Mouse (Mus musculus): ENCODE measurements around the gene Wdr20. TPM values are rescaled to one million over a fixed set of nuclear protein-coding genes. Genes with fewer than 3 reads are reported as not detected.

Gene Wdr20
- polyA plus RNA-seq, 1 experiment from 2014 or later, result 31.3 TPM

DNA sequence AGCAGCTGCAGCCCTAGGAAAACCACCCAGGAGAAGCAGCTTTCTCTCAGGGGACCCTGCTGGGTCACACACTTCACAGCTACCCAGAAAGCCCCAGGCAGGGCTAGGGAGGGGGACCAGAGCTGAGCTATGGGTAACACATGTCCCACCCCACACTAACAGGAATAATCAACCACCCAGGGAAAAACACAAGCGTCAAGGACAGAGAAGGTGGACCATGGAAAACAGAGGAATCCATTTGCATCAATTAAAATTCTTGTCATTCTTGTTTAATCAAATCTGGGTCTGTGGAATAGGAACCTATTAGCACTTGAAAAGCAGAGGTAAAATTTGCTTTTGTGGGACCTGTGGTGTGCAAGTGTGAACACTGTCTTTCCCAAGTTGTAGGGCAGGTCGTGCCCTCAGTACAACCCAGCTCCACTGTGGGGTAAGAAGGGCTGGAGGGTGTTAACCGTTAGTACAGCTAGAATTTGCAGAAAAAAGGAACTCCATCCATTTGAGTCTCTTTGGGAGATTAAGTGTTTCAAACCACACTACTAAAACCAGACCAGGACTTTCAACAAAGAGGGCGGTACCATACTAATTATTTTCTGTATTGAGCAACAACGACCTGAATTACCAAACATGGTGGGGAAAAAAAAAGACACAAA is 99.6 kb downstream of the Wdr20 start:
- ATAC-seq (ENCODE audit: low FRiP score), result peak; percentile 64
- Histone ChIP-seq H3K4me3 (no peak overlapping the region), H3K9ac (0 out of 2 replicates have a peak overlapping the region, but pooled peaks have one; percentile 44), H3K9me3 (replicated peaks) (no peaks in the 10 kb centered on the region), H3K4me2 (replicated peaks) (peak overlapping the region; percentile 17), H3K27ac (peak overlapping the region; percentile 79), H3K4me1 (peaks cover 17% of the 10 kb centered on the region), H3K36me3 (no peaks in the 10 kb centered on the region), H3K27me3 (no peaks in the 10 kb centered on the region)
- WGBS, result 32% methylated on average over 5 of the region's 5 CpGs

DNA sequence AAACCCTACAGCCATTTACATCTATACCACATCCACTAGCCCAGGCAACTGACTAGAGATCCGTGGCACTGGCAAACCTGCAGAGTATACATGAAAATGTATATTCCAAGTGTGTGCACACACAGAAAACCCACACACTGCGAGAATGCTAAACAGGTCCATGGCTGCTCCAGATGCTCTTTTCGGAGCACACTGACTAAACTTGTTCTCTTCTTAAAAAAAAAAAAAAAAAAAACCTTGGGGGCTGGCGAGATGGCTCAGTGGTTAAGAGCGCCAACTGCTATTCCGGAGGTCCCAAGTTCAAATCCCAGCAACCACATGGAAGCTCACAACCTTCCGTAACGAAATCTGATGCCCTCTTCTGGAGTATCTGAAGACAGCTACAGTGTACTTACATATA is 100.1 kb downstream of the Wdr20 start:
- H3K4me1 ChIP-seq, result peaks cover 17% of the 10 kb centered on the region
- no peaks in the 10 kb centered on the region; the same call in 1 of the 2 replicates for H3K27me3 ChIP-seq
- H3K9me3 ChIP-seq (replicated peaks), result no peaks in the 10 kb centered on the region
- H3K27ac ChIP-seq, result 0 out of 2 replicates have a peak overlapping the region, but pooled peaks have one; percentile 79
- WGBS, result 84% methylated on average over 8 of the region's 8 CpGs
- H3K9ac ChIP-seq, result no peak overlapping the region
- no peak overlapping the region for H3K4me2 ChIP-seq (replicated peaks)
- no peak for ATAC-seq (ENCODE audit: low FRiP score)
- H3K4me3 ChIP-seq, result no peak overlapping the region
- H3K36me3 ChIP-seq, result no peaks in the 10 kb centered on the region

DNA sequence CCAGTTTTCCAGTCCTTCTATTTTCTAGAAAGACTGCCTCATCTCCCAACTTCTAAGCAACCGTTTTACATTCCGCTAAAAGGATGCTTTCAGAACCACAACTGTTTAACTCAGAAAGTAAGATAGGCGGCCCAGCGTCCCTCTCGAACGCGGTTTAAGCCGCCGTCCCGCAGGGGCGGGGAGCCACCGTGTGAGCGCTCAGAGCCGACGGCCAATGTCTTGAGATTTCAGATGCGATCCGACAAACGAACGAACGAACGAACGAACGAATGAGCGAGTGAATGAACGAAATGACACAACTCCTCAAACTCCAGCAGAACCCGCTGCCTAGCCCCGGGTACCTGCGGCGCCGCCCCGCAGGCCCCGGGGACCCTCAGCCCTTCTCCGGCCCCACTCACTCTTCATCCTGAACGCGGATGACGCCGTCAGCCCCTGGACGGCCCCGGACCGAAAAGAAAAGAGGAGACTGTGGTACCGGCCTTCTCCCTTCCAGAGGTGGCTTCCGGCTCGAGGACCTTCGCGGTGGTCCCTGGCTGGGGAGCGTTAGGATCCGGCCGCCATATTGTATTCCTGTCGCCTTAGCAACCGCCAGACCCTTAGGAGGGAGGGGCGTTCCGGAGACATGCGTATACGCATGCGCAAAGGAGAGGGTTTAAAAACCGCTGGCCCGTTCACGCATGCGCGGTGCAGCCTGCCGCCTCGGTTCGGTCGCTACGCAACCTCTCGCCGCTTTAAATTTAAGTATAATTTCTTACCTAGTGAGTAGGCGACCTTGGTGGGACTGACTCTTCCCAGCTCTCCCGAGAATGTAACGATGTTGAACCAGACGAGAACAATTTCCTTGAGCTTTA is 102.8 kb downstream of the Wdr20 start, which contains the start of gene Mok:
TSS of gene Mok (minus strand) at position 592 of the 851 bp plus-strand sequence.
- no peaks in the 10 kb centered on the region for H3K9me3 ChIP-seq (replicated peaks)
- H3K36me3 ChIP-seq, result no peaks in the 10 kb centered on the region
- ATAC-seq (ENCODE audit: low FRiP score), result peak; percentile 84
- peak within 1 kb of the TSS; percentile 71 for H3K9ac ChIP-seq
- H3K4me3 ChIP-seq, result peak within 1 kb of the TSS; percentile 74
- peak within 1 kb of the TSS; percentile 69 for H3K4me2 ChIP-seq (replicated peaks)
- WGBS, result under 1% methylated on average over 71 of the region's 71 CpGs
- peaks cover 17% of the 10 kb centered on the region for H3K4me1 ChIP-seq
- H3K27ac ChIP-seq, result peak within 1 kb of the TSS; percentile 70; the same call in 1 of the 2 replicates
- H3K27me3 ChIP-seq, result peaks cover 12% of the 10 kb centered on the region

DNA sequence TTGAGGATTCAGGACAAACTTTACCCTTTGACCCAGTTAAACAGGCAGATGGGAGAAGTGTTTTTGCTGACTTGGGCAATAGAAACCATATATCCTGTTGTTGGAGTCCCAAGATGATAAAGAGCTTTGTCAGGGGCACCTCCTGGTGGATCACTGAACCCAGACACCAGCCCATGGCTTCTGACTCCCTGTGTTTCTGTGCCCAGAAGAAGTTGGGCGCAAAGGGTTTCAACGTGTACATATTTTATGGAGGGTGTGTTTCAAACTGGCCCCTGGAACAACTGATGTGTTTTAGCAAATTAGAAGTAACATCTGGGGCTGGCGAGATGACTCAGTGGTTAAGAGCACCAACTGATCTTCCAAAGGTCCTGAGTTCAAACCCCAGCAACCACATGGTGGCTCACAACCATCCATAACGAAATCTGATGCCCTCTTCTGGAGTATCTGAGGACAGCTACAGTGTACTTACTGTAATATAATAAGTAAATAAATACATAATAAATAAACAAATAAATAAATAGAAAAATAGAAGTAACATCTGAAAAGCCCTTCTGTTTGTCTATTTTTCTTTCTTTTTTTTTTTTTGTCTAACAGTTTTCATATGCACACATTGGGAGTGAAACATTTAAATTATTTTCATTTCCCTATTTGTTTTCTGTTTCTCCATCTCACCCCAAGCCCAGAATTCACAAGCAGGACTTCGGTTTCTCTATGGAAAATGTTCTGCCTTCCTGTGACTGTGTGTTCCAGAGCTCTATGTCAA is 104.2 kb downstream of the Wdr20 start:
- H3K9ac ChIP-seq, result no peak overlapping the region
- peaks cover 14% of the 10 kb centered on the region for H3K4me1 ChIP-seq
- ATAC-seq (ENCODE audit: low FRiP score), result no peak
- no peaks in the 10 kb centered on the region for H3K9me3 ChIP-seq (replicated peaks)
- H3K36me3 ChIP-seq, result no peaks in the 10 kb centered on the region
- 67% methylated on average over 5 of the region's 5 CpGs for WGBS
- no peak overlapping the region for H3K27ac ChIP-seq
- no peak overlapping the region for H3K4me3 ChIP-seq
- peaks cover 24% of the 10 kb centered on the region for H3K27me3 ChIP-seq
- no peak overlapping the region for H3K4me2 ChIP-seq (replicated peaks)

DNA sequence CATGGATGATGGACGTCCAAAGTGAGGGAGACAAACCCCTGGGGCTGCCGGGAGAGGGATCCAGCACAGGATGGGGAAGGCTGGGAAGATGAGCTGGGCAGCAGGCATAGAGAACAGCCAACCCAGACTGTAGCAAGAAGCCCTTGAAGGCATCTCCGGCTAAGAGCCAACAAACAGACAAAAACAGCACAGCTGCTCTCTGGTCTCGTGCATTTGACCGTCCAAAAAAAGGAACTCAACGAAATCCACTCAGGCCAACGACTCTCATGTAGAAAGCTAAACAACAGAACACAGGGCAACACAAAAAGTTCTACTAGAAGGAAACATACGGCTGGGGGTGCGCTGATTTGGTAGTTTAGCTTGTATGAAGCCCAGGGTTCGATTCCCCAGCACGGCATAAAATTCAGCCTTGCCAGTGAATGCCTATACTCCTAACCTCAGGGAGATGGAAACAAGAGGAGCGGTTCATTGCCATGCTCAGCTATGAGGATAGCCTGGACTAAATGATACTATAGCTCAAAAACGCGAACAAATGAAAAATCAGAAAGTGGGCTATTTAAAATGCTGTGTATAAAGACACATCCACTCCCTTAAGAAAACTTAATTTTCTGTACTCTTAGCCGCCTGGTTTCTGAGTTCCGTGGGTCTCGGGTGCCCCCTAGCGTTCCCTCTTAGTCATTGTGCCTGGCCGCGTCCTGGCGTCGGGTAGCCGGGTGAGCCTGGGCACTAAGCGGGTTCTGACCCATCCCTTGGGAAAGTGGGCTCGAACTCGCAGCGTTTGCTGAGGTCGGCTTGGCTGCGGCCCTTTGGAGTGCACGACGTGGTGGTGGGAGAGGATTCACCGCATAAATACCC is 105.7 kb downstream of the Wdr20 start:
- Histone ChIP-seq H3K9ac (peak overlapping the region; percentile 51; the same call in 1 of the 2 replicates), H3K9me3 (replicated peaks) (no peaks in the 10 kb centered on the region), H3K4me1 (peaks cover 8% of the 10 kb centered on the region), H3K4me2 (replicated peaks) (peak overlapping the region; percentile 58), H3K27me3 (peaks cover 29% of the 10 kb centered on the region), H3K27ac (no peak overlapping the region), H3K4me3 (peak overlapping the region; percentile 40), H3K36me3 (no peaks in the 10 kb centered on the region)
- no peak for ATAC-seq (ENCODE audit: low FRiP score)
- 21% methylated on average over 32 of the region's 32 CpGs for WGBS

DNA sequence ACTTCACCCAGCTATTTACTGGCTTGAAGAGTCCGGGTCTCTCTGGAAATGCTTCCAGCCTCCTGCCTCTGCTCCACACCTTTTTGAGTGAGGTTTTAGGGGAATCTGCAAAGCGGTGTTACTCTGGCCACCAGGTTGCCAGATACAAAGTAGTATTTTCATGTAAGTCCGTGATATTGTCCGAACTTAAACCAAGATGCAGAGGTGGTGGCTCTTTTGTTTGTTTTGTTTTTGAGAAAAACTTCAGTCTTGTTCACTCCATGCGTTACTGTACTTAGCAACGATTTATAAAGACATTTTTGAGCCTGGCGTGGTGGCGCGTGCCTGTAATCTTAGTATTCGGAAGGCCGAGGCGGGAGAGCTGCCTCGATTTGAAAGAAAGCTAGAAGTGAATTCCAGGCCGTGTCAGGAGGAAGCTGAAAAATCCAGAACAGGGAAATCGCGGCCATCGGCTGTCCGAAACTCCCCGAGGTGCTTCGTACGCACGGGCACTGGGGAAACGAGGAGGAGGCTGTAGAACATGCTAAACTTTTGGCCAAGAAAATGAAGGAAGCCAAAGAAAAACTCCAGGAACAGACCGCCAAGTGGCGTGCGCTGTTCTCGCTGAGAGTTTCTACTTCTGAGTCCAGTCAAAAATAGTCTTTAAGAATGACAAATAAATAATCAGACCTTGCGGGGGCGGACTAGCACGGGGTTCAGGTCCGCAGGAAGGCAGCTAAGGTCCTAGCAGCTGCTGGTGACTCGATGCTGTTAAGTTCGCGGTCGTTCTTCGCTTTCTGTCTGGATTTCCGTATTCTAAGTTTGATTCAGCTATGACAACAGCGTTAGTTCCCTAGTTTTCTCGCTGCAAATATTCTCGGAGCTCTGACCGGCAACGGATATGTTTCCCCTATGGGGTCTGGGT is 106.7 kb downstream of the Wdr20 start:
- Histone ChIP-seq H3K4me1 (peaks cover 8% of the 10 kb centered on the region), H3K4me3 (peak overlapping the region; percentile 40), H3K9ac (peak overlapping the region; percentile 51), H3K9me3 (replicated peaks) (no peaks in the 10 kb centered on the region), H3K27me3 (peaks cover 29% of the 10 kb centered on the region), H3K4me2 (replicated peaks) (peak overlapping the region; percentile 58), H3K36me3 (no peaks in the 10 kb centered on the region), H3K27ac (no peak overlapping the region)
- under 1% methylated on average over 42 of the region's 42 CpGs for WGBS
- no peak for ATAC-seq (ENCODE audit: low FRiP score)

DNA sequence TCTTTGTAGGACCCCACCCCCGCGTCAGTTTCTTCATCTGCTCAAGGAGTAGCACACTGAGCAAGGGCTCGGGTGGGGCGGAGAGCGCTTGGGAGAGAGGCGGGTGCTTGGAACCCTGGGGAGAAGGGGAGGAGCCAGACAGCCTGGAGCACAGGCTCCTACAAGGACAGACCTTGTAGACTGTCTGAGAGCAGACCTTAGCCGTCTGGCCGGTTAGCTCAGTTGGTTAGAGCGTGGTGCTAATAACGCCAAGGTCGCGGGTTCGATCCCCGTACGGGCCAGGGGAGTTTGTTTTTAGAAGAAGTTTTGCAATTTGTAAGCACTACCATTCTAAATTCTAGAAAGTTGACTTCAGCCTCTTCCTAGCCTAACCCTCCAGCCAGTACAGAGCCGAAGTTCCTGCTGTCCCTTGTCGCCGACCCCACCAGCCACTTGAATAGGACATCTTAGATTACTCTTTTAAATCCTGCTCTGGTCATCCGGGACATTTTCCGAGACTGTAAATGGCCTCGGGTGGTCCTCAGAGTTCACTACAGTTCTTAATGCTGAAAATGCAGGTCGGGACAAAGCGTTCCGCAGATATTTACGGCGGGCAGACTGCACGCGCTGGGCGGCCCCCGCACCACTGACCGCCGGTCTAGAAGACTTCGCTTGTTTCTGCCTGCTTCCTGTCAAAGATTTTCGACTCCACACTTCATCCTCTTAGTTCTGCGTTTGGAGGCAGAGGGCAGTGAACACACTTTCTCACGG is 107.6 kb downstream of the Wdr20 start:
- H3K9ac ChIP-seq, result peak overlapping the region; percentile 39
- peak overlapping the region; percentile 58 for H3K4me2 ChIP-seq (replicated peaks)
- 1% methylated on average over 36 of the region's 36 CpGs for WGBS
- no peaks in the 10 kb centered on the region for H3K9me3 ChIP-seq (replicated peaks)
- H3K27me3 ChIP-seq, result peaks cover 29% of the 10 kb centered on the region
- ATAC-seq (ENCODE audit: low FRiP score), result peak; percentile 75
- no peaks in the 10 kb centered on the region for H3K36me3 ChIP-seq
- peak overlapping the region; percentile 40 for H3K4me3 ChIP-seq
- peaks cover 4% of the 10 kb centered on the region; the same call in 1 of the 2 replicates for H3K4me1 ChIP-seq
- H3K27ac ChIP-seq, result no peak overlapping the region

DNA sequence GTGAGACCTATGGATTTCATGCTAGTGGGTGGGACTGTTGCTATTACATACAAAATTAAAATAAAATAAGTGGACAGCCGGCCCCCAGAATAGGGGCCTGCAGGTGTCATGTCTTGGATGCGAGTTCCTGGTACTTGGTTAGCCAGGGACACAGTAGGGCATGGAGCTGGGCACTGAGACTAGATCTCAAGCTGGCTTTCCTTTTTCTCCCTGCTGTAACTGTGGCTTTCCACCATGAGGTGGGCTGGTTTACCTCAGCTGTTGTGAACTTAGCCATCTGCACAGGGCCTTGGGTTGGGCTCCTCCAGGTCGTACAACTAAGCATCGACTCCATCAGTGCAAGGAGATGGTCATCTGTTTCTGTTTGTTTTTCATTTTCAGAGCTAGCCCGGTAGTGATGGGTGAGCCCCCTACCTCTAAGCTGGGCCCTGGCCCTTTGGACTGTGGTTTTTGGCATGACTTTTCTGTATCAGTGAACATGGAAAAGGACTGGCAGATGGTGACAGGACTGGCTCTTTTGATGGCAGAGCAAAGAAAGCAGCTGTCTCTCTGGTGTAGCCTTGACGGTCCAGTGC is 108.5 kb downstream of the Wdr20 start:
- peak overlapping the region; percentile 58 for H3K4me2 ChIP-seq (replicated peaks)
- H3K9ac ChIP-seq, result no peak overlapping the region; the same call in 1 of the 2 replicates
- no peak overlapping the region for H3K4me3 ChIP-seq
- H3K27ac ChIP-seq, result no peak overlapping the region
- no peak for ATAC-seq (ENCODE audit: low FRiP score)
- 80% methylated on average over 6 of the region's 6 CpGs for WGBS
- peaks cover 13% of the 10 kb centered on the region for H3K4me1 ChIP-seq
- no peaks in the 10 kb centered on the region for H3K9me3 ChIP-seq (replicated peaks)
- no peaks in the 10 kb centered on the region for H3K36me3 ChIP-seq
- H3K27me3 ChIP-seq, result peaks cover 29% of the 10 kb centered on the region

DNA sequence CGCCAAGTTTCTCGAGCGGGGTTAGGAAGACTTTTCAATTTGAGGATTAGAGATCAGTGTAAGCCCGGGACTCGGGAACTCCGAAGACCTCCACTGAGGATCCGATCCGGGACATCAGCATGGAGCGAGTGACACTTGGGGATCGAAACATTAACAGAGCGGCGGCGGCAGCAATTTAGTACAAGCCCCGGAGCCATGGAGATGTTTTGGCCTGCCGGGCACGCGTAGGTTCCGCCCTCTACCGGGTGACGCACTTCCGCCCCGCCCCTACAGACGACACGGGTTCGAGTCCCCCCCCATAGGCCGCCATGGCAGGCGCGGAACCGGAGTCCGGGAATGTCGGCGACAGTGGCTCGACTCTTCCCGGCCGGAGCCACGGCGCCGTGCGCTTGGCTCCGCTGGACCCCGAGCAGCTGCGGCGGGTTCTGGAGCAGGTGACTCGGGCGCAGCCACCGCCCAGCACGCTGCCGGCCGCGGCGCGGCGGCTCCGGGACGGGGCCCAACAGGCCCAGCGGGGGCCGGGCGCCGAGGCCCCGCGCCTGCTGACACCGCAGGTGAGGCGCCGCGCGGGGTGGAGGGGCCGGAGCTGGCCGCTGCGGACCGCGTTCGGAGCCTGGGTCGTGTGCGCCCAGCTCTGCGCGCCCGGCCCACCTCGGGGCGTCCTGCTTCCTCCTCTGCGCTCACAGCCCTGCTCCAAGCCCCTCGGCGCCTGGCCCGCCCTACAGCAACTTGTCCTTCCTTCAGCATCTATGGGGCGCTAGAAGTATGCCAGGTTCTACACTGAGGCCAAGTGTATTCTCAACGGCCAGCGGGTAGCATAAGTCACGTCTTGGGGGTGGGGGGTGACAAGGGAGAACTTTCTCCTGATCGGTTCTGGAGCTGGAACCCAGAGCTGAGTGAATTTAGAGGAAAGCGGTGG is 112.5 kb downstream of the Wdr20 start, which contains the start of gene Zfp839:
TSS of gene Zfp839 (plus strand) at position 244 of the 919 bp plus-strand sequence.
- H3K9ac ChIP-seq, result peak within 1 kb of the TSS; percentile 93
- WGBS, result under 1% methylated on average over 70 of the region's 89 CpGs
- peaks cover 17% of the 10 kb centered on the region for H3K4me1 ChIP-seq

More for the DNA sequence above, 112.5 kb downstream of the Wdr20 start, which contains the start of gene Zfp839:
- peak within 1 kb of the TSS; percentile 96 for H3K4me3 ChIP-seq
- no peaks in the 10 kb centered on the region for H3K9me3 ChIP-seq (replicated peaks)
- peak within 1 kb of the TSS; percentile 70 for H3K27ac ChIP-seq
- H3K27me3 ChIP-seq, result peaks cover 20% of the 10 kb centered on the region
- H3K4me2 ChIP-seq (replicated peaks), result peak within 1 kb of the TSS; percentile 71
- peaks cover 4% of the 10 kb centered on the region for H3K36me3 ChIP-seq
- peak; percentile 80 for ATAC-seq (ENCODE audit: low FRiP score)
